Mouse (Mus musculus) heart, postnatal 0 days (tissue): ENCODE data around the gene Prr29.

Source experiments
- CTCF ChIP-seq: IDR thresholded peaks from 2 replicates; pipeline ENCODE4 v1.5.1; 2016; ENCODE audit warnings: antibody characterized with exemption, control low read depth, low read depth
- EP300 ChIP-seq: IDR thresholded peaks from 2 replicates; pipeline ENCODE4 v1.6.1; 2016; ENCODE audit warnings: antibody characterized with exemption, low read depth

GRCm38 (mm10) chr11:106410011-106410410 lies 44.7 kb downstream of the Prr29 start:
- no peak for TF ChIP-seq CTCF
- no peak for TF ChIP-seq EP300
